24 mouse cellular contexts compared by ENCODE assay signal in the genomic region with DNA sequence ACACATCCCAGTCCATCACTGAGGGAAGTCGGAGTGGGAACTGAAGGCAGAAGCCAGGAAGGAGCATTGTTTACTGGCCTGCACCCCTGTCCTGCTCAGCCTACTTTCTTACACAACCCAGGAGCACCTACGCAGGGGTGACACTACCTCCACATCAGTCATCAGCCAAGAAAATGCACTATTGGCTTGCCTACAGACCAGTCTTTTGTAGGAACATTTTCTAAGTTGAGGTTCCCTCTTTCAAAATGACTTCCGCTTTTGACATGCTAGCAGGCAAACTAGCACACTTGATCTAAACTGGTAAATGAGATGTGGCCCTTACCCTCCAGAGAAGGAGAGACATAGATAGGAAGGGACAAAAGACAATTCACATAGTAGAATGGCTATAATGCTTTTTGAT.
"Had no signal": no experiment of that assay in that cellular context is flagged by ENCODE, and none has a peak within 500 bp of the region (broad histone marks: within the 10 kb centered on the region; RNA-seq: fewer than 3 reads in every experiment).

No protein-coding gene starts in this region.

- H3K4me2 ChIP-seq: heart, embryonic 11.5 days; heart, embryonic 13.5 days; heart, embryonic 15.5 days; hindbrain, embryonic 12.5 days; hindbrain, embryonic 14.5 days; intestine, embryonic 15.5 days; limb, embryonic 12.5 days; liver, embryonic 13.5 days had no signal

- H3K9ac ChIP-seq: heart, embryonic 13.5 days; heart, embryonic 15.5 days; hindbrain, embryonic 12.5 days; hindbrain, embryonic 14.5 days; intestine, embryonic 15.5 days; limb, embryonic 12.5 days; liver, embryonic 13.5 days had no signal

- H3K4me3 ChIP-seq: heart, adult 2 months; heart, embryonic 13.5 days; heart, embryonic 15.5 days; hindbrain, embryonic 10.5 days; hindbrain, embryonic 12.5 days; intestine, embryonic 15.5 days; layer of hippocampus, adult 2 months; left cerebral cortex, adult 2 months; limb, embryonic 10.5 days; limb, embryonic 12.5 days; liver, embryonic 13.5 days had no signal

- H3K27me3 ChIP-seq: heart, embryonic 13.5 days; heart, embryonic 15.5 days; hindbrain, embryonic 12.5 days; intestine, embryonic 15.5 days; limb, embryonic 12.5 days; liver, embryonic 13.5 days had no signal

- H3K27ac ChIP-seq: heart, adult 2 months; heart, embryonic 13.5 days; heart, embryonic 15.5 days; hindbrain, embryonic 10.5 days; hindbrain, embryonic 12.5 days; hindbrain, embryonic 14.5 days; intestine, embryonic 15.5 days; left cerebral cortex, adult 2 months; limb, embryonic 10.5 days; limb, embryonic 12.5 days; liver, embryonic 13.5 days had no signal

- H3K36me3 ChIP-seq: heart, embryonic 15.5 days; hindbrain, embryonic 12.5 days had no signal

- DNase-seq: gastrocnemius, postnatal 14 days; gastrocnemius, postnatal 36 days; heart, adult 2 months; heart, postnatal 4 days; kidney, adult 18-20 months; kidney, postnatal 10 days; kidney, postnatal 4 days; liver; liver, embryonic 13.5 days had no signal

- H3K9me3 ChIP-seq: heart, embryonic 13.5 days; heart, embryonic 15.5 days; hindbrain, embryonic 10.5 days; hindbrain, embryonic 12.5 days; intestine, embryonic 15.5 days; limb, embryonic 10.5 days; limb, embryonic 12.5 days; liver, embryonic 13.5 days had no signal

- H3K4me1 ChIP-seq: hindbrain, embryonic 12.5 days; intestine, embryonic 15.5 days; limb, embryonic 10.5 days; liver, embryonic 13.5 days had no signal

- ATAC-seq: forebrain, embryonic 16.5 days; hindbrain, embryonic 16.5 days; inflammation-experienced regulatory T-cells, adult 6 months; intestine, embryonic 15.5 days; intestine, postnatal 0 days had no signal
